Mouse (Mus musculus) MEL (cell line): ENCODE measurements around the gene Tmem256. TPM values are rescaled to one million over a fixed set of nuclear protein-coding genes. Genes with fewer than 3 reads are reported as not detected.

Source experiments
- DNase-seq: peaks from one replicate; pipeline ENCODE4 v3.0.0; 2011; ENCODE audit warnings: low read depth, low spot score
- H3K27ac ChIP-seq: 2 replicates; pipeline ENCODE4 v1.5.1; 2012; ENCODE audit warnings: low read depth, mild to moderate bottlenecking, control low read depth, low read length, moderate library complexity; ENCODE audit not compliant: control insufficient read depth
- H3K27me3 ChIP-seq, 2 experiments: fragments of 150-350 bp in 1 of 2; sonication (generic) in 1 of 2; 2 replicates each; pipeline ENCODE4 v1.6.1; 2012; ENCODE audit warnings: low read length in 2 of 2, mild to moderate bottlenecking in 2 of 2, improper control_type of control experiment in 1 of 2, moderate library complexity in 1 of 2; ENCODE audit not compliant: insufficient read depth in 2 of 2, control insufficient read depth in 1 of 2
- H3K36me3 ChIP-seq, 2 experiments: 2 replicates each; pipeline ENCODE4 v1.6.1; 2012 to 2014; ENCODE audit warnings: low read length in 2 of 2, improper control_type of control experiment in 1 of 2, inconsistent platforms in 1 of 2, mild to moderate bottlenecking in 1 of 2; ENCODE audit not compliant: insufficient read depth in 2 of 2, control insufficient read depth in 1 of 2
- H3K4me1 ChIP-seq, 2 experiments: fragments of 150-350 bp in 1 of 2; sonication (generic) in 1 of 2; 2 replicates each; pipeline ENCODE4 v1.6.1; 2012; ENCODE audit warnings: low read length in 2 of 2, improper control_type of control experiment in 1 of 2, mild to moderate bottlenecking in 1 of 2; ENCODE audit not compliant: insufficient read depth in 2 of 2, control insufficient read depth in 1 of 2
- H3K4me3 ChIP-seq, 2 experiments: fragments of 150-350 bp in 1 of 2; sonication (generic) in 1 of 2; 2 replicates each; pipeline ENCODE4 v1.5.1; 2012; ENCODE audit warnings: low read depth in 2 of 2, low read length in 2 of 2, mild to moderate bottlenecking in 2 of 2, moderate library complexity in 2 of 2, control low read depth in 1 of 2, improper control_type of control experiment in 1 of 2; ENCODE audit not compliant: control insufficient read depth in 1 of 2, insufficient read depth in 1 of 2
- H3K79me2 ChIP-seq: 2 replicates; pipeline ENCODE4 v1.6.1; 2012; ENCODE audit warnings: mild to moderate bottlenecking, low read length, moderate library complexity; ENCODE audit not compliant: control insufficient read depth, poor library complexity, insufficient read depth
- H3K9ac ChIP-seq: 2 replicates; pipeline ENCODE4 v1.6.1; 2012; ENCODE audit warnings: low read depth, mild to moderate bottlenecking, control low read depth, low read length, moderate library complexity; ENCODE audit not compliant: control insufficient read depth, poor library complexity, severe bottlenecking
- H3K9me3 ChIP-seq: fragments of 150-350 bp; sonication (generic); replicated peaks from 2 replicates; pipeline ENCODE4 v1.6.1; 2012; ENCODE audit warnings: mild to moderate bottlenecking, low read length, improper control_type of control experiment, moderate library complexity; ENCODE audit not compliant: insufficient read depth
- BHLHE40 ChIP-seq: IDR thresholded peaks from 2 replicates; pipeline ENCODE4 v1.6.1; 2012; ENCODE audit warnings: low read depth, mild to moderate bottlenecking, inconsistent platforms, low read length, improper control_type of control experiment, borderline replicate concordance
- CTCF ChIP-seq, 3 experiments: IDR thresholded peaks in 2 of 3; conservative IDR thresholded peaks in 1 of 3; 2 replicates each; pipeline ENCODE4 v1.5.1; 2011 to 2012; ENCODE audit warnings: low read length in 3 of 3, low read depth in 2 of 3, mild to moderate bottlenecking in 2 of 3, improper control_type of control experiment in 1 of 3, inconsistent platforms in 1 of 3, mixed read lengths in 1 of 3, moderate library complexity in 1 of 3; ENCODE audit not compliant: control insufficient read depth in 1 of 3, insufficient read depth in 1 of 3, poor library complexity in 1 of 3, severe bottlenecking in 1 of 3
- GABPA ChIP-seq: IDR thresholded peaks from 2 replicates; pipeline ENCODE4 v1.6.1; 2012; ENCODE audit warnings: low read depth, mild to moderate bottlenecking, inconsistent platforms, low read length, improper control_type of control experiment, moderate library complexity
- GATA1 ChIP-seq: IDR thresholded peaks from 2 replicates; pipeline ENCODE4 v1.6.1; 2011; ENCODE audit warnings: low read depth, low read length, improper control_type of control experiment
- KAT2A ChIP-seq: conservative IDR thresholded peaks from 2 replicates; pipeline ENCODE4 v1.6.1; 2012; ENCODE audit warnings: low read depth, low read length, improper control_type of control experiment, inconsistent platforms
- MAFK ChIP-seq: IDR thresholded peaks from 2 replicates; pipeline ENCODE4 v1.6.1; 2011; ENCODE audit warnings: low read depth, mild to moderate bottlenecking, low read length, improper control_type of control experiment, borderline replicate concordance
- MYB ChIP-seq: IDR thresholded peaks from 2 replicates; pipeline ENCODE4 v1.6.1; 2011; ENCODE audit warnings: mild to moderate bottlenecking, low read depth, low read length, improper control_type of control experiment
- MYC ChIP-seq: IDR thresholded peaks from 2 replicates; pipeline ENCODE4 v1.6.1; 2011; ENCODE audit warnings: low read depth, mild to moderate bottlenecking, low read length, improper control_type of control experiment, moderate library complexity
- NELFE ChIP-seq: IDR thresholded peaks from 2 replicates; pipeline ENCODE4 v1.6.1; 2011; ENCODE audit warnings: low read depth, low read length, improper control_type of control experiment
- SMC3 ChIP-seq: IDR thresholded peaks from 2 replicates; pipeline ENCODE4 v1.6.1; 2011; ENCODE audit warnings: low read depth, low read length, improper control_type of control experiment
- TAL1 ChIP-seq: IDR thresholded peaks from 2 replicates; pipeline ENCODE4 v1.6.1; 2012; ENCODE audit warnings: mild to moderate bottlenecking, inconsistent platforms, low read length, moderate library complexity, mixed read lengths
- TBP ChIP-seq: IDR thresholded peaks from 2 replicates; pipeline ENCODE4 v1.8.0; 2011; ENCODE audit warnings: low read depth, low read length, improper control_type of control experiment
- TCF12 ChIP-seq: IDR thresholded peaks from 2 replicates; pipeline ENCODE4 v1.6.1; 2014; ENCODE audit warnings: low read depth, mild to moderate bottlenecking, inconsistent platforms, low read length, improper control_type of control experiment, moderate library complexity
- ZC3H11A ChIP-seq: IDR thresholded peaks from 2 replicates; pipeline ENCODE4 v1.6.1; 2012; ENCODE audit warnings: low read depth, mild to moderate bottlenecking, inconsistent platforms, low read length, improper control_type of control experiment
- ZMIZ1 ChIP-seq: IDR thresholded peaks from 2 replicates; pipeline ENCODE4 v1.6.1; 2012; ENCODE audit warnings: low read depth, mild to moderate bottlenecking, inconsistent platforms, low read length, improper control_type of control experiment, moderate library complexity
- polyA plus RNA-seq, 2 experiments: library from polyadenylated mRNA; stranded (reverse) in 1 of 2; unstranded in 1 of 2; fragments of >175 nt in 1 of 2; fragments of >200 nt in 1 of 2; gene quantifications; 2 replicates each; pipeline versions ENCODE4 v1.2.1 to v1.2.4; 2012; ENCODE audit warnings: low replicate concordance in 2 of 2, low read depth in 1 of 2; ENCODE audit not compliant: insufficient read length in 2 of 2, insufficient read depth in 1 of 2, missing spikeins in 1 of 2
- total RNA-seq: library from RNA; depleted of rRNA; stranded (reverse); fragments of 300-350 nt; gene quantifications from 2 replicates; pipeline ENCODE4 v1.2.3, GENCODE M21; 2012

Gene Tmem256
- total and polyA plus RNA-seq, 3 experiments = 181 to 190 TPM; not detected in 1

DNA sequence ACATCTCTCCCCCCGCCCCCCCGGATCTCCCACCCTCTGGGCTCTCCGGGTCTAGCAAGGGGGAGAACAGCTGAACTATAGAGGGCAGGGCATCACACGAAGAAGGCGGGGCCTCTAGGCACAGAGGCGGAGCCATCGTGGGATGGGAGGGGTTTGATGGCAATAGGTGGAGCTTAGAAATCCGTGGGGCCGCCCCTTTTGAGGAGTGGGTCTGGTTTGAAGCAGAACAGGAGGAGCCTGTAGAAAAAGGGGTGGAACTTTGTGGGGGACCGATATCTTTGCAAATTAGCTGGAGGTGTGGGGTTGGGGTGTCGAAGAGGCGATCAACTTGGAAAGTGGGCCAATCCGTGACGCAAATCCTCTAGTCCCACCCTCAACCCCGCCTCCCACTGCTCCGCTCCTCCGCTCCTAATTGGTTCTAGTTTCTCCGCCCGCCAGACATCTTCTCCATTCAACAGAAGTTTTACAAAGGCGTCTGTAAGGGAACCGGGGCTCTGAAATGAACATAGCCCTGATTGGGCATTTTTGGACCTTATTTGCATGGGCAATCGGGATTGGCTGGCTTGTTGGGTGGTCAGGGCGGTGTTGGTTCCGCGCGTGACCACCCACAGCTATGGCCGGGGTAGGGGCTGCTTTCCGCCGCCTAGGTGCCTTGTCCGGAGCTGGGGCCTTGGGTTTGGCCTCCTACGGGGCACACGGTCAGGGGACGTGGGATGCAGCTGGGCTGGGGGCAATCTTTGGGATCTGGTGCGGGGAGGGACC lies at the start of gene Tmem256 (continued):
- TF ChIP-seq GATA1 = no peak
- TF ChIP-seq MYC = 0 out of 2 replicates have a peak, but pooled peaks have one; percentile 63
- no peak for TF ChIP-seq CTCF (IDR thresholded peaks at IDR 0.05 in 2 of 3, conservative IDR thresholded peaks at IDR 0.05 in 1 of 3; ENCODE audit: control insufficient read depth in 1 of 3, insufficient read depth in 1 of 3, low read depth in 2 of 3, low read length in 3 of 3, poor library complexity in 1 of 3, severe bottlenecking in 1 of 3)
- TF ChIP-seq BHLHE40 = peak; percentile 76; the same call in 1 of the 2 replicates
- TF ChIP-seq KAT2A = no peak; the same call in 1 of the 2 replicates

GRCm38 (mm10) chr11:69789431-69789830 lies 48.9 kb upstream of the Tmem256 start:
- no peaks in the 10 kb centered on the region for H3K9me3 ChIP-seq
- H3K4me3 ChIP-seq = no peak overlapping the region
- H3K36me3 ChIP-seq = peaks cover 0 to under 1% of the 10 kb centered on the region in 2 experiments; a peak in 2 of 4 replicates
- no peak for DNase-seq
- TF ChIP-seq TBP = no peak
- no peak for TF ChIP-seq ZC3H11A
- TF ChIP-seq MYB = no peak
- no peak for TF ChIP-seq SMC3
- no peak for TF ChIP-seq KAT2A
- TF ChIP-seq ZMIZ1 = no peak
- no peak for TF ChIP-seq MAFK
- no peak for TF ChIP-seq GABPA
- TF ChIP-seq MYC = no peak
- no peak overlapping the region for H3K9ac ChIP-seq
- no peak overlapping the region for H3K27ac ChIP-seq
- H3K79me2 ChIP-seq = peaks cover 3% of the 10 kb centered on the region; the same call in 1 of the 2 replicates
- H3K27me3 ChIP-seq = no peaks in the 10 kb centered on the region
- H3K4me1 ChIP-seq = peaks cover 2 to 9% of the 10 kb centered on the region in 2 experiments; a peak in 3 of 4 replicates

GRCm38 (mm10) chr11:69791420-69791819 lies 46.9 kb upstream of the Tmem256 start:
- no peaks in the 10 kb centered on the region for H3K27me3 ChIP-seq
- peaks cover 3 to 7% of the 10 kb centered on the region in 2 experiments; a peak in 2 of 4 replicates for H3K4me1 ChIP-seq
- H3K79me2 ChIP-seq = no peaks in the 10 kb centered on the region
- H3K36me3 ChIP-seq = peaks cover 0 to 4% of the 10 kb centered on the region in 2 experiments; a peak in 2 of 4 replicates
- H3K9me3 ChIP-seq = no peaks in the 10 kb centered on the region
- no peak for DNase-seq
- H3K4me3 ChIP-seq = no peak overlapping the region
- no peak overlapping the region for H3K27ac ChIP-seq
- no peak for TF ChIP-seq MAFK
- TF ChIP-seq KAT2A = no peak
- TF ChIP-seq GABPA = no peak
- TF ChIP-seq NELFE = no peak
- TF ChIP-seq TCF12 = no peak
- TF ChIP-seq GATA1 = no peak
- no peak for TF ChIP-seq TAL1
- no peak for TF ChIP-seq TBP
- H3K9ac ChIP-seq = no peak overlapping the region
